Mouse (Mus musculus) gastrocnemius, adult 2 months (tissue): Measurements from ENCODE around the gene F2rl3. TPM values are rescaled to one million over a fixed set of nuclear protein-coding genes. Genes with fewer than 3 reads are reported as not detected.

ENCODE experiments used
- DNase-seq: peaks from one replicate; pipeline ENCODE4 v3.0.0; 2022
- H3K27ac ChIP-seq: fragments of 200-600 bp; 2 replicates; pipeline ENCODE4 v1.8.1; 2022; ENCODE audit warnings: mild to moderate bottlenecking
- H3K4me3 ChIP-seq: fragments of 200-600 bp; 2 replicates; pipeline ENCODE4 v1.8.1; 2022; ENCODE audit warnings: mild to moderate bottlenecking, moderate library complexity
- CTCF ChIP-seq: fragments of 200-600 bp; IDR thresholded peaks from 2 replicates; pipeline ENCODE4 v1.8.1; 2022; ENCODE audit warnings: antibody characterized with exemption, mild to moderate bottlenecking, moderate library complexity
- intact Hi-C: fragments of 180-260 bp; cut with DNase I; formaldehyde crosslinking; loops from one replicate; pipeline ENCODE4 v1.15.1; 2025
- long read RNA-seq, 2 experiments: library from polyadenylated mRNA; stranded (forward); transcript quantifications; one replicate each; pipeline ENCODE4 v2.0.0; 2021
- total RNA-seq, 2 experiments: library from RNA; stranded (reverse); gene quantifications; 2 replicates each; pipeline ENCODE4 v1.2.3; 2021

F2rl3 gene
- total RNA-seq = 1 to 10 TPM; 1.1 to 1.6 TPM
- long read RNA-seq, experiment 1 = 0 reads
- long read RNA-seq, experiment 2 = 0 reads

DNA sequence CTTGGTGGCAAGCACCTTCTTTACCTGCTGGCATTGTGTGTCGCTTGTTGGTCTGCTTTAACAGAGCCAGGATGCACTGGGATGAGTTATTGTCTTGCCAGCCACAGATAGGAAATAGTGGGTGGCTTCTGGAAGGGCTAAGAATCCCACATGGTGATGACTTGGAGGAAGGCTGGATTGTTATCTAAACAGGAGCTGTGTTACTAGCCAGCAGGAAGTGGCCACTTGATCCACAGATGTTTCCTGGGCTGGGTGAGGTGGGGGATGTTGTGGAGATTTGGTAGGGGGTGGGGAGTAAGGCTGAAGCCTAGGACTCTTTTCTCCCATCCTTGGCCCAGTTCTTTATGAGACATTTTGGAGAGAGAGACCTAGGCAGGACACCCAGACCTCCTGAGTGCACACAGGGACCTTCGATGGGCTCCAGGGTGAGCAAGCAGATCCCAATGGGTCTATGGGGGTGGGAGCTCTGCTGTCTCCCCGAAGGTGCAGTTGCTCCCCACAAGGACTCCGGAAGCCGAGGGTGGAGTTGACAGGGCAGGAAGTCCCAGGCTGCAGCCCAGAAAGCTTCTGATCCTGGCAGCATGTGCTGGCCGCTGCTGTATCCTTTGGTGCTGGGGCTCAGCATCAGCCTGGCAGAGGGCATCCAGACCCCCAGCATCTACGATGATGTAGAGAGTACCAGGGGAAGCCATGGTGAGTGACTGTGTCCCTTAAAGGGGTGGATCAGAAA is at the start of gene F2rl3:
F2rl3 (plus strand) TSS at position 559 of the 730 bp plus-strand sequence.
- TF ChIP-seq CTCF = no peak
- Histone ChIP-seq H3K27ac (peak within 1 kb of the TSS; percentile 44), H3K4me3 (peak within 1 kb of the TSS; percentile 32)
- no peak for DNase-seq
- intact Hi-C loops = no loop called here

DNA sequence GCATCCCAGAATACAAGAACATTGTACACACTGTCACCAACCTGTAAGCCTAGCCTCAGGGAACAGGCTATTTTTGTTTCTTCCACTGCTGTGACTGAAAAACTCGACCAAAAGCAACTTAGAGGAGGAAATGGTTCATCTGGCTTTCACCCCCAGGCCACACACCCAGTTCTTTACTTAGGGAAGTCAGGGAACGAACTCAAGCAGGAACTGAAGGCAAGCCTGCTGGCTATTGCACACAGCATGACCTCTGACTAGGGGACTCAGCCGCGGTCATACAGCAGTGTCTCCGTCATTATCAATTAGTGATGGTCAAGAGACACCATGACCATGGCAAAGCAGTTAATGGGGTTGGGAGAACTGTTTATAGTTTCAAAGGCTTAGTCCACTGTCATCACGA is 49.1 kb upstream of the F2rl3 start:
- no peak for TF ChIP-seq CTCF

DNA sequence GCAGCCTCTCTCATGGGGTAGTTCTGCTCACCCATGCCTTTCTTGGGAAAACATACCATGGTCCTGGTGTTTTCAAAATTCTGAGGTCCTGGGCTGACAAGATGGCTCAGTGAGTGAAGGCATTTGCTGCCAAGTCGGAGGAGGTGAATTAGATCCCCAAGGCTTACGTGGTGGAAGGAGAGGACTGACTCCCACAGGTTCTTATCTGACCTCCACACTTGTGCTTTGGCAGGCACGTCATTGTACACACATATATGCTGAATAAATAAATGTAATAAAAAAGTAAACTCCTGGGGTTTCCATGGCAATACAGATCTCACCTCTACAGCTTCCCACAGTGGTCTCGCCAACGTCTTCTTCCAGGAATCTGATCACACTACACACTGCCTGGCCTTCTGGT is 45.1 kb upstream of the F2rl3 start:
- H3K4me3 ChIP-seq = no peak overlapping the region
- TF ChIP-seq CTCF = no peak
- intact Hi-C loops = no loop called here
- DNase-seq = no peak
- H3K27ac ChIP-seq = no peak overlapping the region

More for the DNA sequence above, 49.1 kb upstream of the F2rl3 start:
- Histone ChIP-seq H3K27ac (no peak overlapping the region), H3K4me3 (no peak overlapping the region)
- intact Hi-C loops = no loop called here
- no peak for DNase-seq

DNA sequence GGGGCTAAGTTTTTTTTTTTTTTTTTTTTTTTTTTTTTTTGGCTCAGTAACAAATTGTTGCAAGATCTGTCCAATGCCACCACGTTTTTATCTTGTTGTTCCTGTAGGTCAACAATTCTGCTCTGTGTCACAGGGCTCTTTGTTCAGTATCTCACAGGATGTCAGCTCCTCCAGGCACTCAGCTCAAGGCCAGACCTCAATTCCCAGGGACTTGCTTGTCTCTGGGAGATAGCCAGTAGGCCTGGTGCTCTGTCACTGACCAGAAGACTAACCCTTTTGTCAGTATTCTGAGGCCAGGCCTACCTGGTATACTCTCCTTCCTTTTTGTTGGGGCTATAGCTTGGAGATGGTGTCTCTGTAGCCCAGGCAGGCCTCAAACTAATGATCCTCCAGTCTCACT is 41.1 kb upstream of the F2rl3 start:
- no peak for TF ChIP-seq CTCF
- DNase-seq = no peak
- no peak overlapping the region for H3K27ac ChIP-seq
- H3K4me3 ChIP-seq = no peak overlapping the region
- intact Hi-C loops = no loop called here

DNA sequence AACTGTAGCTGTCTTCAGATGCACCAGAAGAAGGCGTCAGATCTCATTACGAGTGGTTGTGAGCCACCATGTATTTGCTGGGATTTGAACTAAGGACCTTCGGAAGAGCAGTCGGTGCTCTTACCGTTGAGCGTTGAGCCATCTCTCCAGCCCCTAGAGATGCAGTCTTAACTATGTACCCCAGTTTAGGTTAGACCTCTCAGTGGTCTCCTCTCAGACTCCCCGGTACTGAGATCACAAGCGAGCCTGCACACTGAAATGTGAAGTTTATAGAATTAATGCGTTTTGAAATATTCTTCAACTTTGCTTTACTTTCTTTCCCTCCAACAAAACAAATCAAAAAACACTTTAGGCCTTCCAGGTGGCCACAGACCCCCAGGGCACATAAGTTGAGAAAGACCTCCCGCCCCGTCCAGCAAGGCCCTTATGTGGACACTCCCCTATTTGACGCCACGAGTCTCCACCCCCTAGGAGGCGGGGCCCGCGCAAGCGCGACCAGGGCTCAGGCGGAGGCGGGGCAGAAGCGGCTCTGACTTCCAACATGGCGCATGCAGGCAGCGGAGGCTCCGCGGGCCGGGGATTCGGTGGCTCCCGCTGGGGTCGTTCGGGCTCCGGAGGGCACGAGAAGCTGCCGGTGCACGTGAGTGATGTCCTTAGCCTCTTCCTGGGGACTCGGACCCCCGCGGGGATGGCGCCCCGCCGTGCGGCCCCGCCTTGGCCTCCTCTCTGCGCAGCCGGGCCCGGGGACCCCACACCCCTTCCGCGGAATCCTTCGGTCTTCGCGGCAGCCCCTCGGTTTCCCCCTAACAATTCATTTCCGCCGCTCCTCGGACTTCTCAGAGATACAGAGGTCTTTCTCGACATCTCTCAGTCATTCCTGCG is 38.7 kb upstream of the F2rl3 start, which contains the start of gene Sin3b:
Sin3b (plus strand) TSS at position 517 of the 882 bp plus-strand sequence.
- peak within 1 kb of the TSS; percentile 92 for H3K27ac ChIP-seq

DNA sequence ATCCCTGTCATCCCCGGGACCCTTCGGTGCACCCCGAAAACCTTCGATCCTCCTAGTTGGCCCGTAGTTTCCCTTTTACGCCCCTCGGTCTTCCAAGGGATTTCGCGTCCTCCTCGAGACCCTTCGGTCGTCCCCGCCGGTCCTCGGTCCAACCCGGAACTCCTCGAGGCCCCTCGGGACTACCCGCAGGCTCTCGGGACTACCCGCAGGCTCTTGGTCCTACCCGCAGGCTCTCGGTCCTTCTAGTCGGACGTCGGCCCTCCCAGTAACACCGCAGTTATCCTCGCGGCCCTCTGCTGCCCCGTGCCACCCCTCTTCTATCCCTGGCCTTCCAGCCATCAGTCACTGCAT is 38.1 kb upstream of the F2rl3 start:
- peak overlapping the region; percentile 92 for H3K27ac ChIP-seq
- TF ChIP-seq CTCF = no peak
- intact Hi-C loops = no loop called here
- peak; percentile 40 for DNase-seq
- H3K4me3 ChIP-seq = peak overlapping the region; percentile 99

More for the DNA sequence above, 38.7 kb upstream of the F2rl3 start, which contains the start of gene Sin3b:
- intact Hi-C loops = no loop called here
- DNase-seq = peak; percentile 97
- peak within 1 kb of the TSS; percentile 99 for H3K4me3 ChIP-seq
- no peak for TF ChIP-seq CTCF

DNA sequence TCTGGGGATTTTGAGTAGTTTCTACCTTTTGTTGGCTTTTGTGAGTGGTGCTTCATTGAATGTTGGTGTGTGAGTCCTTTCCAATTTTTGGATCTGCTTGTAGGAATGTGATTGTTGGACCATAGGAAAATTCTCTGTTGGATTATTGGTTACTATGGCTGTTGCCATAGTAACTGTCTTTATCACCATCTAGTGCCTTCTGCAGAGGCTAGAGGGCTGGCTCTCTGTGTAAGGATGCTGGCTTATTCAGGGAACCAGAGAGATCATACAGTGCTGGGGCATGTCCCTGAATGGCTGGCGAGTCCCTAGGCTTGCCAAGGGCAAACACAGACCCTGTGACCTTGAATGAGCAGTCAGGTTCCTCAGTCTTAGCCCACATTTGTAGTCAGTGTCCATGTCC is 33.0 kb upstream of the F2rl3 start:
- DNase-seq = no peak
- Histone ChIP-seq H3K4me3 (no peak overlapping the region), H3K27ac (no peak overlapping the region)
- TF ChIP-seq CTCF = no peak
- intact Hi-C loops = no loop called here

DNA sequence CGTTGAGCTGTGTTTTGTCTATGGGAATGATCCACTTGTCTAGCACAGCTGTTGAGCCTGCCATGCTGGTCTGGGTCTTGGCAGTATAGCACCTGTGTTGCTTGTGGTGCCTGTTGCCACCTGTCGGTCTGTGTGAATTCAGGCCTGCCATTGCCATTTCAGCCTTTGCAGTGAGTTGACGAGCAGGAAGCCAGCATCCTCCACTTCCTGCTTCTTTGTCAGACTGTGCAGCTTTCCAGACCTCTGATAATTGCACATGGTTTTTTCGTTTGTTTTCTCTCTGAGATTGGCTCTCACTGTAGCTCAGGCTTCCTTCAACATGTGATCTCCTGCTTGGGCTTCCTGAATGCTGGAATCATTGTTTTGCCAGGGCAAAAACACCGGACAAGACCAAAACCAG is 26.7 kb upstream of the F2rl3 start:
- intact Hi-C loops = no loop called here
- TF ChIP-seq CTCF = no peak

DNA sequence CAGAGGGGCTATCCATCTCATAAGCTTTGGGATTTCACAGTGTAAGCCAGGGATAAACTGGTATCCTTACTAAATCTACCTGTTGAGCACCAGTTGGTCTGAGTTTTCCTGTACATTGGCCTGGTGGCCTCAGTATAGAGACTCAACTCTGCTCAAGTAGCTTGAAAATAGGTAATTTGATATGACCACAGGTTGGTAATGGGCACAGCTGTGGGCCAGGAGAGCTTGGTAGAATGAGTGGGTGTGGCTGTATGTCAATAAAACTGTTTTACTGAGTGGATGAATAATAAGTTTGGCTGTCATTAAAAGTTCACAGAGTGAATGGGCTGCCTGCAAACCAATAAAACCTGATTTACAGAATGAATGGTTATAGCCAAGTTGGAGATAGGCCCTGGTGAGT is 24.8 kb upstream of the F2rl3 start:
- intact Hi-C loops = no loop called here
- Histone ChIP-seq H3K4me3 (no peak overlapping the region), H3K27ac (no peak overlapping the region)
- DNase-seq = no peak
- no peak for TF ChIP-seq CTCF

More for the DNA sequence above, 26.7 kb upstream of the F2rl3 start:
- Histone ChIP-seq H3K27ac (no peak overlapping the region), H3K4me3 (no peak overlapping the region)
- DNase-seq = no peak

DNA sequence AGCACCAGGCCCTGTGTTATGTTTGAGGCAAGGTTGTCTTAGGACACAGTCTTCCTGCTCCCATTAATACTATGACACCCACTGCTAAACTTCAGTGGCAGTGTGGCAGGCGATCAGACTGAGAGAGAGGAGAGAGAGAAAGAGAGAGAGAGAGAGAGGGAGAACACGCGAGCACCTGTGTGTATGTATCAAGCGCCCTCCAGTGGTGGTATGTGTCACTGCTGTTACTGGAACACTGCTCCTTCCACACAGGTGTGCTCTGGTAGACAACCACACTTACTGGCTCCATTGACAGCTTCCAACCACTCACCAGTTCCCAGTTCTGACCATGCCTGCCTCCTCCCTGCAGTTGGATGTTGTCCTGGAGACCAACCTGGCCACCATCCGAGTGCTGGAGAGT is 15.6 kb upstream of the F2rl3 start:
- TF ChIP-seq CTCF = peak; percentile 85
- DNase-seq = peak; percentile 58
- intact Hi-C loops = loop anchor here (1.0 kb wide), 1 partner anchor 66 kb away; no protein-coding TSS in a partner anchor
- Histone ChIP-seq H3K27ac (no peak overlapping the region), H3K4me3 (no peak overlapping the region)

DNA sequence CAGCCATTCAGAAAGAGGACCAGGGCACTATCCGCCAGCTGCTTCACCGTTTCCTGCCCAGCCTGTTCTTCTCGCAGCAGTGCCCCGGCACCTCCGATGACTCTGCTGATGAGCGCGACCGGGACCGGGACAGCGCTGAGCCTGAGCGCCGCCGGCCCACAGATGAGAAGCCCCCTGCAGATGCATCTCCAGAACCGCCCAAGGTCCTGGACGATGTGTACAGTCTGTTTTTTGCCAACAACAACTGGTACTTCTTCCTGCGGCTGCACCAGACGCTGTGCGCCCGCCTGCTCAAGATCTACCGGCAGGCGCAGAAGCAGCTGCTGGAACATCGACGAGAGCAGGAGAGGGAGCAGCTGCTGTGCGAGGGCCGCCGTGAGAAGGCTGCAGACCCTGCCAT is 11.8 kb upstream of the F2rl3 start:
- H3K27ac ChIP-seq = no peak overlapping the region
- no peak for DNase-seq
- TF ChIP-seq CTCF = no peak
- H3K4me3 ChIP-seq = no peak overlapping the region
- intact Hi-C loops = no loop called here

DNA sequence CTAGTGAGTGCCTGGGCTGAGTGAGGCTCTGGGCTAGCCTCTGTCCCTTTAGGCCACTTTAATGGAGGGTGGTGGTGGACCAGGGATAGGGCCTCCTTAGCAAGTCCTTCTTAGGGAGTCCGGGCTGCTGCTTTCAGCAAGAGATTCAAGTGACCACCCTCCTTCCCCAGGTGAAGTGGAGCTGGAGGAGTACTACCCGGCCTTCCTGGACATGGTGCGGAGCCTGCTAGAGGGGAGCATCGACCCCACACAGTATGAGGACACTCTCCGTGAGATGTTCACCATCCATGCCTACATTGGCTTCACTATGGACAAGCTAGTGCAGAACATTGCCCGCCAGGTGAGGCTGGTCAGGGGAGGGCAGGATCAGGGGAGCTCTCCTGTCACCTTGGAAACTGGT is 11.4 kb upstream of the F2rl3 start:
- no peak for DNase-seq
- Histone ChIP-seq H3K27ac (no peak overlapping the region), H3K4me3 (no peak overlapping the region)
- TF ChIP-seq CTCF = no peak
- intact Hi-C loops = no loop called here

DNA sequence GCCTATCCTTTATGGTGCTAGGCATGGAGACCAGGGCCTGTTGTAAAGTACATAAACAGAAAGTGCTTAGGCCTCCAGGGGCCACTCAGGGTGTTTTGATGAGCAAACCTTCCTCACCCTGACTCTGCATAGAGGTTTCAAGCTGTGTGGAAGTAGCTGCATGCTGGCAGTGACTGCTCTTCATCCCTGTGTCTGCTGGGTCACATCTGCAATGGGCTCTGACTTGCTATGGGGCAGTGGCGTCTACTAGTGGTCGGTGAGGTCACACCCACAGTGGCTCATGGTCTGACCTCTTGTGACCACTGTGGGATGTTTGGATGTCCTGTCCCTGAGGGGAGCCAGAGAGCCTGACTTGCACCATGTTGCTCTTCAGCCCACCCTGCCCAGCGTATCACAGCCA is 10.6 kb upstream of the F2rl3 start:
- no peak overlapping the region for H3K4me3 ChIP-seq
- no peak overlapping the region for H3K27ac ChIP-seq
- DNase-seq = no peak
- intact Hi-C loops = no loop called here
- no peak for TF ChIP-seq CTCF
